Mouse (Mus musculus): ENCODE data around the gene Epb41.
A peak's percentile ranks its signal among the peaks of the same experiment; 100 is the strongest.

The Epb41 gene

DNA sequence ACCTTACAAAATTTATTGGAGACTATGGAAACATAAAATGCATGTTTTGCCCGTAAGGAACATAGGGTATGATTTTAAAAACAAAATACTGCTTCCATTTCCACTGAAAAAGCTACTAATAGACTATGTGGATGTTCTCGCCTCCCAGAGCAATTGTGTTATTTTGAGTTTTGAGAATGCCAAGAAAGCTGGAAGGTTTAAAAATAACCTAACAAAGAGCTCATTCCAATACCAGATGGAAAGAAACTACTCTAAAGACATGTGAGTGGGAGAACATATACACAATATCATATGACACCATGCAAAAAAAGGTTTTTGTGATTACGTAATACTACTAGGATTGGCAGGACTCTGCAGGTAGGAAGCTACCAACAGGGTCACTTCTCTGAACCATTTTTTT is 31.4 kb downstream of the Epb41 start:
- DNase-seq (ENCODE audit: low read depth): no peak

DNA sequence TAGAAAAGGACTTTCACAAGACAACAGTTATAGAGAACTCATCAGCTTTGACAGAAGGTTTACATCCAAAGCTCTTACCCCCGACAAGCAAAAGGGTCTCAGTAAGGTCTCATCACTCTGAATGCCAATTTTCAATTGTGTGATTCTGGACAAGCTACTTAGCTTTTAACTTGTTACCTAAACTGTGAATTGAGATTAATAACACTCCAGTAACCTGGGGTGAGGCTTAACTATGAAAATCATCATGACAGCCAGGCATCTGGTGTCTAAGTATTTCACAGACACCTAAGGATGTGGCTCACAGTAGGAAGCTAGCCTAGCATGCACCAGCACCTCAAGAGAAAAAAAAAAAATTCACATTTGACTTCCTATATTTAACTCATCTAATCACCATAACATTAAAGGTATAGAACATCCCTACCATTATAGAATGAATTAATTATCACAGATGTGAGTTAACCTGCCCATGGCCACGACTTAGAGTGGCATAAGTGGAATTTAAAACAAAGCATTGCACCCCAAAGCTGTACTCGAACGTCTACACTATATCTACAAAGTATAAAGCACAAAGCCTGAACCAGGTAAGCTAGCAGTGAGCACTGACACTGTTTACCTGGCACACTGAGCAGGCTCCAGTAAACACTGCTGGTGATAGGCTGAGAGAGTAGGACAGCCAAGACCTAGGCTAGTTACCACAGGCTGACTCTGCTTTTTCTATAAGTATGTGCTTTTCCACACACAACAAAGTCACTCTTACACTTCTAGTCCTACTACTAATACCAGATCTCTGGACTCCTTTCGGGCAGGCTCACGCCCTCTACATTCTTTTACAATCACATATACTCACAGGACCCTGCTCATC is 33.4 kb downstream of the Epb41 start:
- DNase-seq (ENCODE audit: low read depth): peak; percentile 52

DNA sequence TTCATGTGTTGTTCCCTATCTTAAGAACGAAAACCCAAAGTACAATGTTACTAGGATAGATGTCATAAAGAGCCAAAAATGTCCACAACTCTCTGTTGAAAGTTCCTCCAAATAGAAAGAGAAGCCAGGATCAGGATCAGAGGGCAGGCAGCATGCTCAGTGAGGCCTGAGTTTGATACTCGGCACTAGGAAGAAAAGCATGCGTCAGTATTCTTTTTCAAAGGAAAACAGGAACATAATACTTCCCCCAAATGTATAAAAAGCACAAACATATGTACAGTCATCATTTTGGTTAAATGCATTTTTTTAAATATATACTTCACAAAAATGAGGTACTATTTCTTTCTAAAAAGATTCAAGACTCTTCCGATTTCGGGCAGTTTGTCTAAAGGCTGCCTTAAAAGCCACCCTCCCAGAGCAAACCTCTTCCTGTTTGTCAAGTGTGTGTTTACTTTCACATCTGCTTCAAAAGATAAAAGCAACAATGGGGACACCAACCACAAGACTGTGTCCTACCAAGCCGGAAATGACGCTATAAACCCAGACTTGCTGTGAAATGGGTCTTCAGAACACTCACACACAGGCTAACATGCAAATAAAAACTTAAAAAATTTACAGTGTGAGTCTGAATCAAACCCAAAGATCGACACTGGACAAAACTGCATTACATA is 35.0 kb downstream of the Epb41 start:
- DNase-seq (ENCODE audit: low read depth): peak; percentile 94

DNA sequence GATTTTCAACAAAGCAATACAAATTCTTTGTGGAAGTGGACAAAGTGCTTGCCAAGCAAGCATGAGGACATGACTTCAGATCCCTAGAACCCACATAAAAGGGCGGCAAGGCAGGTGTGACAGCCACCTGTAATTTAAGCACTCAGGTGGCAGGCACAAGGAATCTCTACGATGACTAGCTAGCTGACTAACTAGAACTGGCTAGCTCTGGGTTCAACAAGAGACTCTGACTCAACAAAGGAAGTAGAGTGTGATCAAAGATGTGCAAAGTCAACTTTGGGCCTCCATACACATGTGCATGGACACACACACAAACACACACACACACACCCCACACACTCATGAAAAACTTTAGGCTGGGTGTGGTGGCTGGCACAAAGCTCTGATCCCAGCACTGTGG is 35.6 kb downstream of the Epb41 start:
- no peak for DNase-seq (ENCODE audit: low read depth)

DNA sequence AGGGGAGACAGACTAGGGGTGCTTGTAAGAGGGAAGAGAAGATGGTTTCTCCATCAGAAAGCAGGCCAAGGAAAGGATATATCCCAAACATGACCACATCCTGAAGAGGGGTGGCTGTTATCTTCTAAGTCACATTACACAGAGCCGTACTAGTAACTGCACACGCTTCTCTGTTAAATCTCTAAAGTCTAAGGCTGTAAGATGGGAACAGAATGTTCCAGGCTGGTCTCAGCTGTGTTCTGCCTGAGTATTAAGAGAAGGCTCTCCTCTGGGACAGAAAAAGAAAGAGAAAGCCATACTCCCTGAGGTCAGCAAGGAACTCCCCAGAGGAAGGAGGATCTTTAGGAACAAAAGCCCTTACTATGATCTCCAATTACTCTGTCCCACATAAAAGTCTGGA is 36.3 kb downstream of the Epb41 start:
- peak; percentile 29 for DNase-seq (ENCODE audit: low read depth)

DNA sequence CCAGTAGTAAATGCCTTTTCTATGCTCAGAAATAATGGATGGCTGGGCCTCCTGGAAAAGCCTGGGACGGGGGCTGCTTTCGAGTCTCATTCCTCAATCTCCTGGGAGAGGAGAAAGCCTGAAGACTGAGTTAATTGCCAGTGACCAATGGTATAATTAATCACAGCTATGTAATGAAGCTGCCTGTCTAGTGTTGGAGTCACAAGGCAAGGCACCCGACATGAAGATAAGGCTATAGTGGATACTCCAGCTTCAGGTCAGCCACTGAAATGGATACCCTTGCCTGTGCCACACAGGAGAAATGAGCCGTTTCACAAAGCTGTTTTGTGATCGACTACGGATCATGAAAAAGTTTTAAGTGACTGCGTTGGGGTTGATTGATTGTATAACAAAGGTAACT is 37.1 kb downstream of the Epb41 start:
- no peak for DNase-seq (ENCODE audit: low read depth)

DNA sequence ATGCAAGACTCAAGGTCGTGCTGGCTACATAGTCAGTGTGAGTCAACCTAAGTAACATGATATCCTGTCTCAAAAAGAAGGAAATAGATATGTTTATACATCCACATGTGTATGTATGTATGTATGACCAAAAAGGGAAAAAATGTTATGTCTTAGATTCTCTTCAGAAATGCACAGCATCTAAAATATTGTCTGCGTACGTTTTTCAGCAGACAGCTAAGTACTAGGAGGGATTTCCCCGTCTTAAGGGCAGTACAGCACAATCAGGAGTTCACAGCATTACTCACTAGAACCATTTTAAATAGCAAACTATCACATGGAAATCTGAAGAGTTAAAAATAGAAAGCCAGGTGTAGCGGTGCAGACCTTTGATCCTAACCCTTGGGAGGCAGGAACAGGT is 38.0 kb downstream of the Epb41 start:
- DNase-seq (ENCODE audit: low read depth): peak; percentile 71

DNA sequence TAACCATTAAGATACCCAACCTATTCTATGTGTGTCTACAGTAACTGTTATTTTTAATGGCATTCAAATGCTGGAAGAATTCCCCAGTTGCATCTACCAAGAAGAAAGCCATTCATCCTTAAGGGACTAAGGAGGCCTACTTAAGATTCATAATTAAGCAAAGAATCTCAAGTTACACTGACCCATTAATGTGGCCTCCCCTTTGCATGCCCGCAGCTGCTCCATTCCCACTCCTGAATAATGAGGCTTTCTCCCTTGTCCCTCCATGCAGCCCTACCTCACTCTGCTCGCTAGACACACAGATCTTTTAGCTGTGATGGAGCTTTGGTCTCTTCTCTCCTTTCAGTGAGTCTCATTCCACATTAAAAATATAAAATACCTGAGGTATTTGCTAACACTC is 40.9 kb downstream of the Epb41 start:
- no peak for DNase-seq (ENCODE audit: low read depth)

DNA sequence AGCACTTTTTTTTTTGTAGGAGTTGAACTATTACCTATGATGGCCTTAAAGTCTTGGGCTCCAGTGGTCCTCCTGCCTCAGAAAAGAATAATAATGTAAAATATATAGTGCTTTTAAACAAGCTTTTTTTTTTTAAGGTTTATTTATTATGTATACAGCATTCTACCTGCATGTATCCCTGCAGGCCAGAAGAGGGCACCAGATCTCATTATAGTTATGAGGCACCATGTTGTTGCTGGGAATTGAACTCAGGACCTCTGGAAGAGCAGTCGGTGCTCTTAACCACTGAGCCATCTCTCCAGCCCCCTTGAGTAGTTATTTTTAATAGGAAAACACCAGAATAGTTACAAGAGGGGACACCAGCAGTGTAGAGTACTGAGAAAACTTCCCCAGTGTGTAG is 41.9 kb downstream of the Epb41 start:
- peak; percentile 63 for DNase-seq (ENCODE audit: low read depth)

DNA sequence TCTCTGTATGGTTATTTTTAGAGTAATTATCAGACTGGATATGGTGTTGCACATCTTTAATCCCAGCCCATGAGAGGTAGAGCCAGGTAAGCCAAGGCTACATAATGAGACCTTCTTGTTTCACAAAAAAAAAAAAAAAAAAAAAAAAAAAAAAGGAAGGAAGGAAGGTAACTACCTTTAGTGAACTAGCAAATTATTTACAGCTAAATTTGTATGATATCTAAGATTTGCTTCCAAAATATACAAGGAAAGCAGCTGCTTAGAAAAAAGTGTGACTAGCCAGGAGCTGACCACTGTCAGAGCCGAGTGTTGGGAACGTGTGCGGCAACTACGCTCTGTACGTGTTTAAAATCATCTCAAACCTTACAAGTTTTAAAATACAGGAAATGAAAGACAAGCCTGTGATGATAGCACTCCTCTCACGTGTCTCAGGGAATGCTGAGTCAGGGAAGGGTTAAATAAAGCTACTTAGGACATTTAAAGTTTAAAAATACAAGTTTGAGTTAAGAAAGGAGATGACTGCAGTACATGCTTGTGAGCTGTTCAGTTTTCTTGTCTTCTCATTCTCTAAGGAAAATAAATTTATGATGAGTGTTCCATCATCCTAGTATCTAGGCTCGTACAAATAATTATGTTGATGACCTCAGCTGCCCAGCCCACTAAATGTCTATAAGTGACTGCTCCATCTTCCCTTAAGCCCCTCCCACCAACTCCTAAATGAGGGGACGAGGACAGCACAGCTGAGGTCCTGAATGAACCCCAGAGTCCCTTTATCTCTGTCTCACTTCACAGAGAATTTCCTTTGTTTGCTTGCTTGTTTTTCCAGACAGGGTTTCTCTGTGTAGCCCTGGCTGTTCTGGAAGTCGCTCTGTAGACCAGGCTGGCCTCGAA is 45.0 kb downstream of the Epb41 start:
- no peak for DNase-seq (ENCODE audit: low read depth)

DNA sequence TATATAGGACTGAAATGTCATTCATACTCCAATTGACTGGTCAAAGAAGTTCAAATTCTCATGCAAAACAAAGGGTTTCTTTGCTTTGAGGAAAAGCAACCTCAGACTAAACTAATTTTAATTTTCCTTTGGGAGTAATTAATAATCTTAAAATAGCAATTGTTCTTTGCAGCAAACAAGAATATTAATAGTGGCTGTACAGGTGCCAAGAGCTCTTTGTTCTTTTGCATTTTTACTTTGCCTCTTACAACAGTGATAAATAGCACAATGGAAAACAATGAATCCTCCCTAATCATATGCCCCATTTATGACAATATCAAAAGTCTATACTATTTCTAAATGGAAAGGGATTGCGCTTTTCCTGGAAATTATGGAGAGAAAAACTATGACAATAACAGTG is 47.3 kb downstream of the Epb41 start:
- no peak for DNase-seq (ENCODE audit: low read depth)

DNA sequence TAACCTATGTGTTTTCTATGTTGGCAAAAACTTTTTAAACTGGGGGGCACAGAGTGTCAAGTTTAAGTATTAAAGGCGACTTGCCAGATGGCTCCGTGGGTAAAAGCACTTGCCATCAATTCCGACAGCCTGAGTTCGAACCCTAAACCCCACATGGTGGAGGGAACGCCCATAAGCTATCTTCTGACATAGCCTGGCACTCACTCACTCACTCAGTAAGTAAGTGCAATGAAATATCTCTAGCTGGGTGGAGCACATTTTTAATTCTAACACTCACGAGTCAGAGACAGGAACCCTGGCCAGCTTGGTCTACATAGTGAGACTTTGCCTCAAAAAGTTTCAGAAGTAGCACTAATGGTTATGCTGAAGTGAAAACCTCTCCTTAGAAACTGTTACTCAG is 48.0 kb downstream of the Epb41 start:
- DNase-seq (ENCODE audit: low read depth): no peak

DNA sequence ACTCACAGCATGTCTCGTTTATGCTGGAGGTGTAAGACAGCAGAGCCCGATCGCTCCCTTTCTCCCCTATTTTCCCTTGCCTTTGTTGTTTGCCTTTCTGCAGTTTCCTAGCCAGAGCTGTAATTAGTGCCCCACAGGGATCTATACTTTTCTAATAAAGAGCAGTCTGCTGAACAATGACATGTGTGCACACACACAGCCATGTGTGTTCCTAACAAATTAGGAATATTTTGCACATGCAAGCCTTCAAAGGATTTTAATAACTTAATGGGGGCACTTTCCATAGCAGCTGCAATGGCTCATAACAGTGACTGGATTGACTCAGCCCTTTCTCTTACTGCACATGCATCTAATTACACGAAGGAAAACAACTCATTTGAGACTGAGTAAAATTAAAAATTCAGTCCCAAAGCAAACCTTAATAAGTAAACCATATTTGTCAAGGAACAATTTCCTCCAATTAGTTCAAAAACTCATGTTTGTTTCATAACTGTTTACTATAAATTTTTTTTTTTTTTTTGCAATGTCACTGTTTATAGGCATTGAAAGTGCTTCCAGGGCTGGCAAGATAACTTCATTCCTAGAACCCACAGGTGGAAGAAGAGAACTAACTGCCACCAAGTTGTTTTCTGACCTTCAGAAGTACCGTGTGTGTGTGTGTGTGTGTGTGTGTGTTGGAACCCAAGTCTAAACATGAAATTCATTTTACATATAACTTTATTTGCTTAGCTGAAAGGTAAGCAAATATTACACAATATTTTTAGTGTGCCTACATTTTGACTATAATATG is 49.2 kb downstream of the Epb41 start:
- no peak for DNase-seq (ENCODE audit: low read depth)

DNA sequence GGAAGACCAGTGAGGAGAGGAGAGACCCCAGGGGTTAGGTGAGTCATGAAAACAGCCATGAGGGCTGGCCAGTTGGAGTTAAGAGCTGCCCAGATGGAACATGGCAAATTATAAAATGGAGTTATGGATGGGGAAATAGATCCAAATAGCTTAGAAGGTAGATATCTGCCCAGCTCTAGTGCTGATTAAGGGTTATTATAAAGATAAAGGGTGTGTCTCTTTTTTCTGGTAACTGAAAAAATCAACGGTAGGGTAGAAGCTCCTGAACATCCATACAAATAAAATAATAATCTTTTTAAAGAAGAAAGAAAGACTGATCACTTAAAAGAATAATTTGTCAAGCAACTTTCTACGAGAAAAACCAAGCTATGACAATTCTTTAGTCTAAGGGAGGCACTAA is 49.9 kb downstream of the Epb41 start:
- no peak for DNase-seq (ENCODE audit: low read depth)

DNA sequence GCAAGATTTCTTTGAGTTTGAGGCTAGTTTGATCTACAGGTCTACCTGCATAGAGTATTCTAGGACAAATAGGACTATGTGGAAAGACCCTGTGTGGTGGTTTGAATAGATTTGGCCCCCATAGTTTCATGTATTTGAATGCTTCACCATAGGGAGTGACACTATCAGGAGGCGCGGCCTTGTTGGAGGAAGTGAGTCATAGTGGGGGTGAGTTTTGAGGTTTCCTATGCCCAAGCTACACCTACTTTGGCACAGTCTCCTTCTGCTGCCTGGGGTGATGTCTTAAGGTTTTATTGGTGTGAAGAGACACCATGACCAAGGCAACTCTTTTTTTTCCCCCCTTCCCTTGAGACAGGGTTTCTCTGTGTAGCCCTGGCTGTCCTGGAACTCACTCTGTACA is 51.3 kb downstream of the Epb41 start:
- no peak for DNase-seq (ENCODE audit: low read depth)

DNA sequence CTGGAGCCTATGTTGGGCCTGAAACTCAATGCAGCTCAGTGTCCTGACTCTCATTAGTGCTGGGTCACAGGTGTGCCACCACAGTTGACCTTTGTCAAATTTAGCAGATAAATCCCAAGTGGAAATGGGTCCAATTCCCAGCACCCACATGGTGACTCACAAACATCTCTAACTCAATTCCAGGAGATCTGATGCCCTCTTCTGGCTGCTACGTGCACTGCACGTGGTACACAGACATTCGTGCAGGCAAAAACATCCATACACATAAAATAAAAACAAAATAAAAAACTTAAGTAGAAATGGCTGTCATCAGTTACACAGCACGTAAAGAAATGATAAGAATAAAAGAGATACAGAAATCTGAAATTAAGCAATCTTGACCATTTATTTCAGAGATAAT is 52.5 kb downstream of the Epb41 start:
- peak; percentile 37 for DNase-seq (ENCODE audit: low read depth)

DNA sequence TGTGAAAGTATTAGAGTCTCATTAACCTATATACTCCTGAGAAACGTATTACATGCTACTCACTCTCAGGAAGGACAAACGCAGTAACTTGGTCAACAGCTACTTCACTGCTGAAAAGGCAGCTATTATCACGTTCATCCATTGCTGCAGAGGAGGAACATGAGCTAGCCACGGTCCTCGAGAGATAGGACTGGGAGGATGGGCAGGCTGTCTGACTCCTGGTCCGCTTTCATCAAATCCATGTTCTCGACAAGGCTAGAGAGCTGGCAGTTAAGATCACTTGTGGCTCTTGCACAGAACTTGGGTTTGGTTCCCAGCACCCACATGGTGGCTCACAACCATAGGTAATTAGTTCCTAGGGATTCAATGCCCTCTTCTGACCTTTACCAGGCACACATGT is 53.2 kb downstream of the Epb41 start:
- DNase-seq (ENCODE audit: low read depth): no peak

DNA sequence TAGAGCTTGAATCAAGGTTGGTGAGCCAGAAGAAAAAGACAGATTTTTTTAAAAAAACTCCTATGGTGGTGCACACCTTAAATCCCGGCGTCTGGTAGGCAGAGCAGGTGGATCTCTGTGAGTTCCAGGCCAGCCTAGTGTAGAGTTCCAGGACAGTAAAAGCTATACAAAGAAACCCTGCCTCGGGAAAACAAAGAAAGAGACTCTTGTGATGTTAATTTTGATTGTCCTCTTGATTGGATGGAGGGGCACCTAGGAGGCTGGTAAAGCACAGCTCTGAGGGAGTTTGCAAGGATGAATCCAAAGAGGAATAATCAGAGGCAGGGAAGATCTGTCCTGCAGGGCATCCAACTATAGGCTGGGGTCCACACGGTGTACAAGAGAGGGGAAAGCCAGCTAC is 56.6 kb downstream of the Epb41 start:
- no peak for DNase-seq (ENCODE audit: low read depth)

DNA sequence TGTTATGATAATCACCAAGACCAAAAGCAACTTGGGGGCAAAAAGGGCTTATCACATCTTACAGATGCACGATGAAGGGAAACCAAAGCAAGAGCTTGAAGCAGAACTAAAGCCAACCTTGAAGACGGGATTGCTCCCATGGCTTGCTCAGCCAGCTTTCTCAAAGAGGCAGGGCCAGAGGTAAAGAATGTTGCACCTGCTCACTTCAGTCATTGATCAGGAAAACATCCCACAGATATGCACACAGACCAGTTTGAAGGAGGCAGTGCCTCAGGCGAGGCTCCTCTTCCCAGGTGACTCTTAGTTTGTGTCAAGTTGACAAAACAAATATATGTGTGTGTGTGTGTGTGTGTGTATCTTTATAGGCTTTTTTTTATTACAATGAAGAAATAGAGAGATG is 59.7 kb downstream of the Epb41 start:
- no peak for DNase-seq (ENCODE audit: low read depth)

DNA sequence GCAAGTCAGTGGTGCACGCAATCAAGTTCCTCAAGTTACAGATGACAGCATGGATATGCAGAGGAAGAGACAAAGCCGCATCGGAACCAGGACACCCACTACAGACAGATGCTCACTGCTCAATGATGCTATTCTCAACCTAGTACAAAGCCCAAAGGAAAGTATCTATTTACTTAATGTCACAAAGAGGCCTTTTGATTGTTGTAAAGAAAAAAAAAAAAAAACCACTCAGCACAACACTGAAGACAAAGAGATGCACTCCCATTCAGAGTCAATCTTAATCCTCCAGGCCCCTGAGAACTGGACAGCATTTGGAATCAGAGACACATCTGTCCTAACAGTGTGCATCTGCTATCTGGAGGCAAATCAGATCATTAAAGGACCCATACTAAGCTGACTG is 63.5 kb downstream of the Epb41 start:
- DNase-seq (ENCODE audit: low read depth): no peak

DNA sequence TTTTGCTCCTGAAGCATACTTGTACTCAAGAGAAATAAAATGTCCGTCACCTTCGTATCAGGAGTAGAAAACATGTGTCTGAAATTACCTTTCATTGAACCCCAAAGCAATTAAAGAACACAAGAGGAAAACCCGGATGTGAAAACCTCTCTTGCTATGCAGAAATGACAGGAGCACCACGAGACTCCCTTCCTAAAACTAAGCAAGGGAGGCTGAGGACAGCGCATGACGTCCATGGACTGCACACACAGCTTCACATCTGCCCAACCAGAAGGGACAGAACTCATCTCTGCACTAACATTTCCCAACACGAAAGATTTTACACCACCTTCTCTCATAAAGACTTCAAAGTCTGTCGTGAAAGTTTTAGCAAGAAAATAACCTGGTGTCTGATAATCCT is 64.7 kb downstream of the Epb41 start:
- no peak for DNase-seq (ENCODE audit: low read depth)

DNA sequence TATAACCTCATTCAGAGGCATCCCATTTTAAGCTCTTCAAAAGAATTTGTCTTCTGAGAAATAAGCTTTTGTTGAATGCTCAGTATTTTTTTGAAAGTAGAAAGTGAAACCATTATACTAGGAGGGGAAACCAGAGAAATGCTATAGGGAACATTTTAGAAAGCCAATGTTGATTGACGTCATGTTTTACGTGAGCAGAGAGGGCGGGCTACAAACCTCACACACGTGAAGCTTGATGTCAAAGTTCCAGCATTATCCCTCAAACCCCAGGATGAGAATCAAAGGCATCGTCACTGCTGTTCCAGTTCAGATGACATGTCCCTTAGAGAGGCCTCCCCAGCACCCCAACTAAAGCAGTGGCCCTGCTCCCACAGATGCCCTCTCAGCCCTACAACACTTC is 66.9 kb downstream of the Epb41 start:
- peak; percentile 87 for DNase-seq (ENCODE audit: low read depth)

Data from induced T-regulatory cell, adult 2 months (primary cell).